In the genomic region with DNA sequence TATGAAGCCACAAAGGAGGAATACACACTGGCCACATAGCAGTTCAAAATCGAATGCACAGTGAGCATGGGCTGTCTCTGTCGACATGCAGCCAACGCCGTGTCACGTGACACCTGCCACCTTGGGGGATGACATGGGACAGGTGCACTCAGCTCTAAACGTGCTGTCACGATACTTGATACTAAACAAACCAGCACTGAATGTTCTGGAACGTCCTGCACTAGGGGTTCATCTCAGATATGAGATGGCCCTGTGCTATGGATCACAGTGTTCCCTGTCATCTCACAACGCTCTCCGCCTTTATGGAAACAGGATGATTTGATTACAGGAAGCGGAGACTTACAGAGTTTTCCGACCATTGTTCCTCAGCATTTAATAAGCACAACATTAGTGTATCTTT, we compare ENCODE assay signal across 19 mouse cellular contexts. TPM values are rescaled to one million over a fixed set of nuclear protein-coding genes. Genes with fewer than 3 reads are reported as not detected.
DNase-seq lines count a peak whose midpoint lies in the region; ATAC-seq lines count a peak whose summit lies in the region.
"Had no signal": no experiment of that assay in that cellular context is flagged by ENCODE, and none has a peak within 500 bp of the region (broad histone marks: within the 10 kb centered on the region; RNA-seq: fewer than 3 reads in every experiment).

No protein-coding gene starts in this region.

- intact Hi-C loops in heart, postnatal 10 days (cut with DNase I): no loop called here

- peaks cover 17% of the 10 kb centered on the region for H3K27me3 ChIP-seq in megakaryocyte, embryonic 14.5 days (replicated peaks)
- no peaks in the 10 kb centered on the region for H3K27me3 ChIP-seq in lung, embryonic 15.5 days
- H3K27me3 ChIP-seq: embryonic facial prominence, embryonic 15.5 days; limb, embryonic 13.5 days; liver, embryonic 15.5 days; neural tube, embryonic 15.5 days had no signal

- H3K4me3 ChIP-seq in megakaryocyte, embryonic 14.5 days (replicated peaks): peak overlapping the region; percentile 9
- H3K4me3 ChIP-seq in lung, embryonic 15.5 days: no peak overlapping the region
- H3K4me3 ChIP-seq: embryonic facial prominence, embryonic 15.5 days; forebrain, embryonic 10.5 days; limb, embryonic 13.5 days; liver, embryonic 15.5 days; neural tube, embryonic 15.5 days had no signal

- no peak for ATAC-seq in megakaryocyte, adult 5-6 weeks (ENCODE audit: poor library complexity, severe bottlenecking)
- no peak for ATAC-seq in lung, embryonic 15.5 days (ENCODE audit: borderline replicate concordance, extremely low read depth, low FRiP score, low TSS enrichment)
- ATAC-seq: Patski had no signal

- DNase-seq in heart, adult 18-20 months: peak; percentile 24 to 38
- DNase-seq in heart, postnatal 10 days: no peak
- no peak for DNase-seq in embryo, embryonic 11 days
- no peak for DNase-seq in layer of hippocampus, adult 9-11 months
- DNase-seq: cerebellum, adult 8-10 months; kidney, adult 2 months; kidney, postnatal 36 days; right cerebral cortex, postnatal 4 days; thymus, adult 2 months had no signal

- no peak overlapping the region for H3K4me2 ChIP-seq in lung, embryonic 15.5 days
- H3K4me2 ChIP-seq: embryonic facial prominence, embryonic 15.5 days; limb, embryonic 13.5 days; liver, embryonic 15.5 days; midbrain, embryonic 11.5 days; neural tube, embryonic 15.5 days had no signal

- 52% methylated on average over 12 of the region's 12 CpGs for WGBS in lung, embryonic 15.5 days

- peaks cover 4% of the 10 kb centered on the region; the same call in 1 of the 2 replicates for H3K9me3 ChIP-seq in megakaryocyte, embryonic 14.5 days
- no peaks in the 10 kb centered on the region for H3K9me3 ChIP-seq in lung, embryonic 15.5 days
- H3K9me3 ChIP-seq: embryonic facial prominence, embryonic 15.5 days; forebrain, embryonic 10.5 days; limb, embryonic 13.5 days; liver, embryonic 15.5 days; neural tube, embryonic 15.5 days had no signal

- 0 out of 2 replicates have a peak overlapping the region, but pooled peaks have one; percentile 5 for H3K27ac ChIP-seq in lung, embryonic 15.5 days
- H3K27ac ChIP-seq: embryonic facial prominence, embryonic 15.5 days; forebrain, embryonic 10.5 days; limb, embryonic 13.5 days; liver, embryonic 15.5 days; neural tube, embryonic 15.5 days had no signal

- no peak overlapping the region for H3K9ac ChIP-seq in lung, embryonic 15.5 days
- H3K9ac ChIP-seq: embryonic facial prominence, embryonic 15.5 days; limb, embryonic 13.5 days; liver, embryonic 15.5 days; neural tube, embryonic 15.5 days had no signal

- H3K4me1 ChIP-seq in megakaryocyte, embryonic 14.5 days: 0 out of 2 replicates have a peak, but pooled peaks cover 3% of the 10 kb centered on the region
- peaks cover 18% of the 10 kb centered on the region for H3K4me1 ChIP-seq in lung, embryonic 15.5 days
- H3K4me1 ChIP-seq: liver, embryonic 15.5 days; neural tube, embryonic 15.5 days had no signal

- H3K36me3 ChIP-seq in megakaryocyte, embryonic 14.5 days (replicated peaks; ENCODE audit: low read length): no peaks in the 10 kb centered on the region
- H3K36me3 ChIP-seq in lung, embryonic 15.5 days: no peaks in the 10 kb centered on the region
- H3K36me3 ChIP-seq: embryonic facial prominence, embryonic 15.5 days; forebrain, embryonic 10.5 days; limb, embryonic 13.5 days; liver, embryonic 15.5 days; neural tube, embryonic 15.5 days had no signal

RNA-seq across cellular contexts. Expression of gene Stt3b, which starts 22.8 kb away (rescaled TPM):
- total RNA-seq in heart, adult 18-20 months (2021): 10 to 100 TPM; 58.5 TPM
- total RNA-seq in heart, postnatal 10 days (2021): 10 to 100 TPM; 68.6 to 69.2 TPM
- polyA plus RNA-seq in megakaryocyte, embryonic 14.5 days (2012; ENCODE audit: insufficient read depth, low replicate concordance): 14.7 and 37.2 TPM in 2 replicates
- total RNA-seq in megakaryocyte, adult 5-6 weeks (2015): 75.4 and 78.1 TPM in 2 replicates
- 54.8 and 61.1 TPM in 2 replicates for total RNA-seq in megakaryocyte, adult 5-6 weeks (2017)
- 98.0 and 103 TPM in 2 replicates for polyA plus RNA-seq in lung, embryonic 15.5 days (2015; fragmentation: Nextera tagmentation; extraction: Ambion mirVana)

Comparison
In these comparisons a context has a peak if more than half of its experiments do, and no peak if none do; other contexts are left out.
1. DNase-seq: peak in heart, adult 18-20 months (2 of 2); none in heart, postnatal 10 days (0 of 2), embryo, embryonic 11 days (single experiment) and layer of hippocampus, adult 9-11 months (single experiment).